Mouse (Mus musculus) heart, adult 11 months (tissue): Measurements from ENCODE around the gene Vmn1r120.
"Not testable (repeated sequence)": the region's sequence is repeated elsewhere in the genome, so short reads cannot be mapped to it uniquely, and the experiment has no call there.

Source experiments
- DNase-seq: peaks from one replicate; pipeline ENCODE4 v3.0.0; 2022

Gene Vmn1r120

DNA sequence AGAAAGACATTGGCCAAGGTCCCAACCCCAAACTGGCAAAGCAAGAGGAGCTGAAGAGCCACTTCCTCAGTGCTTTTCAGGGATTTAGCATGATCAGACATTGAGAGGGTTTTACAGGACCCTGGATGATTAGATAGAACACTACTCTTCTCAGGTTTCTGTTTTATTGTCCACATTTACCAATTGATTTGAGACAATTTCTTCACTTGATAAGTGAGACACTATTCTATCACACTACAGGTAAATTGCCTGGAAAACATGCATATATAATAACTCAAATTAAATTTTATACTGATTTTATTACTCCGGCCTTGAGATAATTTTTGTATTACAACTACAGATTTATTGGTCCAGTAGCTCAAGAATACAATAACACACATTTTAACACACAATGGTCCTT is at the start of gene Vmn1r120:
Gene Vmn1r120, minus strand, starts transcription at position 101 of the 400 bp plus-strand sequence.
- DNase-seq = not testable (repeated sequence)

DNA sequence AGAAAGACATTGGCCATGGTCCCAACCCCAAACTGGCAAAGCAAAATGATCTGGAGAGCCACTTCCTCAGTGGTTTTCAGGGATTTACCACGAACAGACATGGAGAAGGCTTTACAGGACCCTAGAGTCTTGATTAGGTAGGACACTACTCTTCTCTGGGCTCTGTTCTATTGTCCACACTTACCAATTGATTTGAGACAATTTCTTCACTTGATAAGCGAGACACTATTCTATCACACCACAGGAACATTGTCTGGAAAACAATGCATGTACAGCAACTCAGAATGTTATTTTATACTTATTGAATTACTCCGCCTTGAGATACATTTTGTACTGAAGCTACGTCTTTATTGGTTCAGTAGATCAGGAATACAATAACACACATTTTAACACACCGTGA is 44.8 kb upstream of the Vmn1r120 start, which contains the start of gene Vmn1r121:
Gene Vmn1r121, minus strand, starts transcription at position 101 of the 400 bp plus-strand sequence.
- not testable (repeated sequence) for DNase-seq

DNA sequence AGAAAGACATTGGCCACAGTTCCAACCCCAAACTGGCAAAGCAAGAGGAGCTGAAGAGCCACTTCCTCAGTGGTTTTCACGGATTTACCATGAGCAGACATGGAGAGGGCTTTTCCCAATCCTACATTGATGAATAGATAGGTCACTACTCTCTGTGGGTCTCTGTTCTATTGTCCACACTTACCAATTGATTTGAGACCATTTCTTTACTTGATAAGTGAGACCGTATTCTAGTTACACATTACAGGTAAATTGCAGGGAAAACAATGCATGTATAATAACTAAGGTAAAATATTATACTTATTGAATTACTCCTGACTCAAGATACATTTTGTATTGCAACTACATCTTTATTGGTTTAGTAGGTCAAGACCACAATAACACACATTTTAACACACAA is 41.2 kb downstream of the Vmn1r120 start, which contains the start of gene Vmn1r119:
Gene Vmn1r119, minus strand, starts transcription at position 101 of the 400 bp plus-strand sequence.
- not testable (repeated sequence) for DNase-seq
